8 mouse cellular contexts compared by ENCODE assay signal in the genomic region with DNA sequence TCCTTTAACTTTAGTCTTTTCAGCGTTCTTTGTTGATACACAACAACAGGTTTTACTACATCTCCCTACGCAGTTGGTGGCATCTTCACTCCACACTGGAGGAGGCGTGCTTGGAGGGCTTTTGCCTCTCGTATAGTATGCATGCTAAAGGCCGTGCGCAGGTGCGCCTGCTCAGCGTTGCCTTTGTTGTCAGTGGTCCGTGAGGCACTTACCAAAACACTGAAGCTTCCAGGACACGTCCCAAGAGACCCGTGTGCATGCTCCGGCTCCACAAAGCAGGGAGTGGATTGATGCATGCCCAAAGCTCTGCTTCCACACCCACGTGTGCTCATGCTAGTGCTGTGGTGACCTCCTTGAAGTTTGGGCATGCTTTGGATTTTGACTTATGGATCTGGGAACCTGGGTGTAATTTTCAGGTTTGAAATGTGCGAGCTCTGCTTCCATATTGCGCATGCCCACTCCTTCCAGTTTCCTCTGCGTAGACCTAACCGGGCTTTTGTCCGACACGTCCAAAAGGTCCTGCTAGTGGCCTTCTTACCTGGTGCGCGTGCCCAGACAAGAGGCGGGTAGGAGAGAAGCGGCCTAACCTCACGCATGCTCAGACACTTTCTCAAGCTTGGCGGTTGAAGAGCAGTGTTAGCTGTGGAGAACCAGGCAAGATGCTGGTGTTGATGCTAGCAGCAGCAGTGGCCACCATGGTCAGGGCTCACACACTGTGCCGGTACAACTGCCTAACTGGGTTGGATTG. TPM values are rescaled to one million over a fixed set of nuclear protein-coding genes. Genes with fewer than 3 reads are reported as not detected.
DNase-seq lines count a peak whose midpoint lies in the region; ATAC-seq and TF ChIP-seq lines count a peak whose summit lies in the region.

Gene Catsperd (plus strand): TSS at position 614 of the 748 bp plus-strand sequence.

- H3K27ac ChIP-seq in cerebellum, adult 2 months (ENCODE audit: insufficient read depth, low read length): no peak within 1 kb of the TSS
- H3K27ac ChIP-seq in embryonic facial prominence, embryonic 13.5 days: peak within 1 kb of the TSS; percentile 82

- 7% methylated on average over 26 of the region's 26 CpGs for WGBS in cerebellum, adult 2 months
- WGBS in embryonic facial prominence, embryonic 13.5 days: 6% methylated on average over 26 of the region's 26 CpGs

- H3K4me3 ChIP-seq in cerebellum, adult 2 months (replicated peaks; ENCODE audit: insufficient read depth, low read depth, low read length): peak within 1 kb of the TSS; percentile 65
- H3K4me3 ChIP-seq in embryonic facial prominence, embryonic 13.5 days: peak within 1 kb of the TSS; percentile 79

- peak; percentile 51 to 65 for DNase-seq in cerebellum, adult 2 months
- no peak for DNase-seq in cerebellum, postnatal 14 days
- peak; percentile 44 for DNase-seq in CD4-positive, CD25-positive, alpha-beta regulatory T cell, adult 2 months (ENCODE audit: low read depth, low spot score)
- peak; percentile 75 for DNase-seq in kidney, adult 9 months
- peak; percentile 49 for DNase-seq in lung, postnatal 36 days
- DNase-seq in yolk sac, embryonic 10.5 days (ENCODE audit: low spot score): peak; percentile 56
- DNase-seq in gastrocnemius, adult 18-20 months (ENCODE audit: low spot score): no peak

- ATAC-seq in embryonic facial prominence, embryonic 13.5 days (ENCODE audit: insufficient number of reproducible peaks, insufficient read depth, low FRiP score, low TSS enrichment, low read depth): no peak

- TF ChIP-seq CTCF in cerebellum, adult 2 months (IDR thresholded peaks at IDR 0.05; ENCODE audit: borderline replicate concordance, insufficient read depth, low read depth, low read length): no peak

- H3K4me2 ChIP-seq in embryonic facial prominence, embryonic 13.5 days: peak within 1 kb of the TSS; percentile 96

- peaks cover 15% of the 10 kb centered on the region for H3K36me3 ChIP-seq in embryonic facial prominence, embryonic 13.5 days

- H3K9me3 ChIP-seq in embryonic facial prominence, embryonic 13.5 days: no peaks in the 10 kb centered on the region

- H3K9ac ChIP-seq in embryonic facial prominence, embryonic 13.5 days: peak within 1 kb of the TSS; percentile 64

- TF ChIP-seq POLR2A in cerebellum, adult 2 months (IDR thresholded peaks at IDR 0.05; ENCODE audit: borderline replicate concordance, insufficient read depth, low read length): no peak

- no peaks in the 10 kb centered on the region for H3K27me3 ChIP-seq in cerebellum, adult 2 months (ENCODE audit: control insufficient read depth, insufficient read depth, low read length)
- H3K27me3 ChIP-seq in embryonic facial prominence, embryonic 13.5 days: no peaks in the 10 kb centered on the region

- H3K4me1 ChIP-seq in cerebellum, adult 2 months (ENCODE audit: control insufficient read depth, insufficient read depth, low read length): no peaks in the 10 kb centered on the region
- peaks cover 27% of the 10 kb centered on the region for H3K4me1 ChIP-seq in embryonic facial prominence, embryonic 13.5 days

RNA-seq across cellular contexts. Expression of gene Catsperd, which starts in this region (rescaled TPM):
- 1.2 and 1.4 TPM in 2 replicates for polyA plus RNA-seq in cerebellum, adult 2 months (2012; rRNA removed)
- 0.66 and 0.94 TPM in 2 replicates for polyA plus RNA-seq in embryonic facial prominence, embryonic 13.5 days (2015; fragmentation: Nextera tagmentation; extraction: Ambion mirVana)
- total RNA-seq in gastrocnemius, adult 18-20 months (2021): under 1 TPM in 1 of 2 experiments, not detected in 1; 0.16 TPM

Comparison
In these comparisons a context has a peak if more than half of its experiments do, and no peak if none do; other contexts are left out.
1. DNase-seq: peak in cerebellum, adult 2 months (2 of 2), CD4-positive, CD25-positive, alpha-beta regulatory T cell, adult 2 months (single experiment), kidney, adult 9 months (single experiment), lung, postnatal 36 days (single experiment) and yolk sac, embryonic 10.5 days (single experiment); none in cerebellum, postnatal 14 days (0 of 2) and gastrocnemius, adult 18-20 months (single experiment).